Mouse (Mus musculus) 3T3-L1 (cell line): ENCODE measurements around the gene P2rx6.
A peak's percentile ranks its signal among the peaks of the same experiment; 100 is the strongest.

ENCODE experiments used
- DNase-seq: peaks from one replicate; pipeline ENCODE4 v3.0.0-alpha.2; 2015; ENCODE audit warnings: low read depth, low spot score

The P2rx6 gene

DNA sequence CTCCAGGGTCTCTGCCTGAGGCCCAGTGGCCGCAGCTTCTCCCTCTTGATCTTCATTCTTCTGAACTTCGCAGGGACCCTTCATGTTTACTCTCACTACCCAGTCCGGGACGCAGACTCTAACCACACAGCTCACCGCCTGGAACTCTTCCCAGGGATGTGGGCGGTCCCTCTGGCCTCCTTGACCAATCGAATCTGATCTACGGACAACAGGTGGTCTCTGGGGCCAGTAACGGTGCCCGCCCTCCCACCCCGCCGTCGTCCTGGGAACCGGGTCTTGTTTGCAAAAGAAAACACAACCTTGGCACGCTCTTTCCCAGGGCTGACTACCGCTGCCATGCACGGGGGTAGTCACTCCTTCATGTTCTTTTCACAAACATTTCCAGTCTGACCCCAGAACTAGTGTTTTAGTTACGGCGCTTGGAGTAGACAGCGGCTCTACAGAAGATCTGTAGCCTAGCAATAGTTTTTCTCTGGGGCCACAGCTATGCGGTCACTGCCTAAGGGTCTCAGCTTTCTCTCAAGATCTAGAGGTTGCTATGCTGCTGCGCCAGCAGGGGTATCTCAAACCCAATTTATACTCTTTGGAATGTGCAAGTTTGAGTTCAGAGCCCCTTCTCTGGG is 446 bp upstream of the P2rx6 start, which contains the start of gene Lrrc74b:
TSS of gene Lrrc74b (minus strand) at position 120 of the 623 bp plus-strand sequence.
- no peak for DNase-seq

DNA sequence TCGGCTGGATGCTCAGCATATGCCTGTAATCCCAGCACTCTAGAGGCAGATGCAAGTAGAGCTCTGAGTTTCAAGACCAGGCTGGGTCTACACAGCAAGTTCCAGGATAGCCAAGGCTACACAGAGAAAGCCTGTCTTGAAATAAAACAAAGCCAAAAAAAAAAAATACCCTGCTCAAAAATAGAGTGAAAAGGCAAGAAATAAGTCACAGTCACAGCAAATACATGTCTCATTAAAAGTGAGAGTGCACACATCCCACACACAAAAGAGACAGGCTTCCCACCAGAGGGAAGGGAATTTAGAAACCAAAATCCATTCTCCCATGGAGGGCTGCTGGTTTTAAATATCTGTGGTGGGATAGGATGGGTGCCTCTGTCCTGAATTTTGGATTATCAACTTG is 1.9 kb downstream of the P2rx6 start:
- no peak for DNase-seq

DNA sequence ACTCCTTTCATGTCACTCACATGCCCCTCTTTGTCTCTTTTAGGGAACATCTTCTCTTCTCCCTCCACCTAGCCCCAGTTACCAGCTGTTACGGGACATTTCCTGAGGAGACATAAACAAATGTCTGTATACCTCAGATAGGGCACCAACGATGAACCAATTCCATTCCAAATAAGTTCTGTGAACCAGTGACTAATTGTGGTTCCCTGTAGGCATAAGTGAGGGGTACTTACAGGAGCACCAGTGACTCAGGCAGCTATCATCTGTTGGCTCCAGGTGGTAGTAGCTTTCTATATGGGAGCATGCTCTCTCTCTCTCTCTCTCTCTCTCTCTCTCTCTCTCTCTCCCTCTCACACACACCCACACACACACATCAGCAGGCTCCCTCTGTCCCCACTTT is 2.5 kb downstream of the P2rx6 start:
- DNase-seq: peak; percentile 73

GRCm38 (mm10) chr16:17564771-17565170 is 3.1 kb downstream of the P2rx6 start:
- no peak for DNase-seq

DNA sequence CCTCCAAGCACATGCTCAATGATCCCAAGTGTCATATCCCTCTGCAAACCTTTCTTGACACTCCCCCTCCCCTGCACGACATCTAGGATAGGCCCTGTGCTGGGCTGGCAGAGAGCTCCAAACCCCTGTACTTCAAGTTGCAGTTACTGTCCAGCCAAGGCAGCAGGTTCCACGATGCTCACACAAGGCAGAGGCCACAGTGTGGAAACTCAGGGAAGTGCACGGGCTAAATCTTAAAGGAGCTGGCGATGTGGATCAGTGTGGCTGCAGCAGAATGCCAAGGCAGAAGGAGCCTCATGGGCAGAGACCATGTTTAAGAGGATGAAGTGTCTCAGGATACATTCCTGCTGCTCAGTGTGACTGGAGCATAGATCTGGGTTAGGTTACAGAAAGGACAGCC is 4.5 kb downstream of the P2rx6 start:
- DNase-seq: no peak

- DNase-seq: no peak
These were observed 14.5 kb downstream of the P2rx6 start for GRCm38 (mm10) chr16:17575870-17576824.

DNA sequence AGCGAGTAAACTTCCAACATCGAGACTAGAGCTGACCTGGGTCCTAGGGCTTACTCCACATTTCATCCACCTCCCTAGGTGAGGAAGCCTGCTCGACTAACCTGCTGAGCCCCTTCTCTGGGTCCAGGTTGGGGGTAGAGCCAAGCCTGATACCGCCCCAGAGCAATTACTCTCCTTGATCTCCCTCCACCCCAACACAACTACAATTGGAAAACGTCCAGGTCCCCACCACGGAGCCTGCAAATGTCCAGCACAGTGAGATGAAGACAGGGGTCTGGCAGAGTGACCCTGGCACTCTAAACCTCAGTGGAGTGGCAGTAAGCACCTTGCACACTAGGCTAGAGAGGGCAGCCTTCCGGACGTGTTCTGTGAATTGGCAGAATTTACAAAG is 15.1 kb downstream of the P2rx6 start:
- no peak for DNase-seq

DNA sequence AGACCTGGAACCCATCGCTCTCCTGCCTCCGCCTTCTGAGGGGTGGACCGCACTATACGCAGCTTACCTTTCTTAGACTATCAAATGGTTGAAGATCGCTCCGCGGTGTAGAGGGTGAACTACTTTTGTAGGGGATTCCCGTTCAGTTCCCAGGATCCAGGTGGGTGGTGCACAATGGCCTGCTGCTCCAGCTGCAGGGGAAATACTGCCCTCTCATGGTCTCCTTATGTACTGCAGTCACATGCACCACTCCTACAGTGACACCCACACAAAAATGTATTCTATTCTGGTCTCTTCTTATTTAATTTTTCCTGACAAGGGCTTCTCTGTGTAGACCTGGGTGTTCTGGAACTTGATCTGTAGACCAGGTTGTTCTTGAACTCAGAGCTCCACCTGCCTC is 21.4 kb downstream of the P2rx6 start, which contains the start of gene Slc7a4:
TSS of gene Slc7a4 (minus strand) at position 151 of the 400 bp plus-strand sequence.
- DNase-seq: peak; percentile 65

DNA sequence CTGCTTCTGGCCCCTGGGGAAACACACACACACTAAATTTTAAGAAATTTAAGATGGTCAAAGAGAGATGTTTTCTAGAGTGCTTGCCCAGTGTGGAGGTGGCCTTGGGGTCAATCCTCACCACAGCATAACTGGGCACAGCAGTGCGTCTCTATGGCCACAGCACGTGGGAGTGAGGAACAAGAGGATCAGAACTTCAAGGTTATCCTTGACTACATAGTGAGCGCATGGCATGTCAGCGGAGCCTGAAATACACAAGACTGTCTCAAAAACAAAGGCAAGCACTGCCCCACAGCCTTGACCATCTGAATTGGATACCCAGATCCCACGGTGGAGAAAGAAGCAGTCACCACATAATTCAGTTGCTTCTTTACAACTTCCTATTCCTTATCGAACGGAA is 22.9 kb downstream of the P2rx6 start:
- no peak for DNase-seq

DNA sequence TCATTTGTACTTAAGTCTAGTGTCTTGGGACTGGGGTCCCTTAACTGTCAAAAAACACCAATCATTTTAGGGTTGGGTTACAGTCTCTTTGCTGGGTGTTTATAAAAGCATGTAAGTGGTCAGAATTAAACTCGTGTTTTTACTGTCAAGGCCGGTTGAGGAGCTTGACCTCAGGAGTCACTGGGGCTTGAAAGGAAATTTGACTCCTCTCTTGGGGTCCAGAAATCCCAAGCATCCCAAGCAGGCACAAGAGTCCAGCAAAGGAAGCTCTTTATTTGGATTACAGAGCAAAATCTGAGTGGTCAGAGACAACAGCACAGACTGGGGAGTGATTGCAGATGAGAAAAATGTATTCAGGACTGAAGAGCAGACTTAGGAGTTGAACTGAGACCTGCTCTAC is 29.0 kb downstream of the P2rx6 start:
- no peak for DNase-seq

GRCm38 (mm10) chr16:17600944-17601562 is 39.4 kb downstream of the P2rx6 start:
- peak; percentile 16 for DNase-seq

- DNase-seq: no peak
These were observed 43.3 kb downstream of the P2rx6 start for GRCm38 (mm10) chr16:17604941-17605340.

DNA sequence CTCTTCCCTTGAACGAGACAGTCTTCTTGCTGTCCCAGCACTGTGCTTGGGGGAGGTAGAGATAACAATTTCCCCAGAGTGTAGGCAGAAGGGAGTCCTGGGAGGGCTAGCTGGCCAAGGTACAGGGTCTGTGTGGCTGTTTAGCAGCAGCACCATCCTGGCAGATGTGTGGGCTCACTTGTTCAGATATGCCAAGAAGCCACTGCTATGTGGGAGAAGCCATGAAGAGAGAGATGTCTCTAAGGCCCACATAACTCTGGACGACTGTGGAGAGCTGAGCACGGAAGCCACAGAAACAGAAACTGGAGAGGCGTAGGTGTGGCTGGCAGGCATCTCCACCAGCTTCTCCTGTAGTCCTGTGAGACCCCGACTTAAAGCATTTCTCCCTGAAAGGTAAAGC is 44.0 kb downstream of the P2rx6 start:
- DNase-seq: no peak

DNA sequence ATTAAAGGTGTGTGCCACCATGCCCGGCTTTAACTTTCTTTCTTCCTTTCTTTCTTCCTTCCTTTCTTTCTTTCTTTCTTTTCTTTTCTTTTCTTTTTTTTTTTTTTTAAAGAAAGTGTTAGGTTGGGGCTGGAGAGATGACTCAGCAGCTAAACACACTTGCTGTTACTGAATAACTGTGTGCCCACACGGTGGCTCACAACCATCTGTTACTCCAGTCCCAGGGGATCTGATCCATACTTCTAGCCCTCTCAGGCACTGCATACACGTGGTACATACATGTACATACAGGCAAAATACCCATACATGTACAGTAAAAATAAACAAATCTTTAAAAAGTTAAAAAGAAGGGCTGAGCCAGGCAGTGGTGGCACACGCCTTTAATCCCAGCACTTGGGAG is 49.7 kb downstream of the P2rx6 start:
- DNase-seq: peak; percentile 73

DNA sequence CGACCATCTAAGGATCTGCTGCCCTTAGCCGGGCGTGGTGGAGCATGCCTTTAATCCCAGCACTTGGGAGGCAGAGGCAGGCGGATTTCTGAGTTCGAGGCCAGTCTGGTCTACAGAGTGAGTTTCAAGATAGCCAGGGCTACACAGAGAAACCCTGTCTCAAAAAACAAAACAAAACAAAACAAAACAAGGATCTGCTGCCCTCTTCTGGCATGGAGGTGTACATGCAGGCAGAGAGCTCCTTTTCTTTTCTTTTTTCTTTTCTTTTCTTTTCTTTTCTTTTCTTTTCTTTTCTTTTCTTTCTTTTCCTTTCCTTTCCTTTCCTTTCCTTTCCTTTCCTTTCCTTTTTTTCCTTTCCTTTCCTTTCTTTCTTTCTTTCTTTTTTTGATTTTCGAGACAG is 53.1 kb downstream of the P2rx6 start:
- peak; percentile 62 for DNase-seq

- no peak for DNase-seq
These were observed 54.5 kb downstream of the P2rx6 start for GRCm38 (mm10) chr16:17616212-17616611.

DNA sequence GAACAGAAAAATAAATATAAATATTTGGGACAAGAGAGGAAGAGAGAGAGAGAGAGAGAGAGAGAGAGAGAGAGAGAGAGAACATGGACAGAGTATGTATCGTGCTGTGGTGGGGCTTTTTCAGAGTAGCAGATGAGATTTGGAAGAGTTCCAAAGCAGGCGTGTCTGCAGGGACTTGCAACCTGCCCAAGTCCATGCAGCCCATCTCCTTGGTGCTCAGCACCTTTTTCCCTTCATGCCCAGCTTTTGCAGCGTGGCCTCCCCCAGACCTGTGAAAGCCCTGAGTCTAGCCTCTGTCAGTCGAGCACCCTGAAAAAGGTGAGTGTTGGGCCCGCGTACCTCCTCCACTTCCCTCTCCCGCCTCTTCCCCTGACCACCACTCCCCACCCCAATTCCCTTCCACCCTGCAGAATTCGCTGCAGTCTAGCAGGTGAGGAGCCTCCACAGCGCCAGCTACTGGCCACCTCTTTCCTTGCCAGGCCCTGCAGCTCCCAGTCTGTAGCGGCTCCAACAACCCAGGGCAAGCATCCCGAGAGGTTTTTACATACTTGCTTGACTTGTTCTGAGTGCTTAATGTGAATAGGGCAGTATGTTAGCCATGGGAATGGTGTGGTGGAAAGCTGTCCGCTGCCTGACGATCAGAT is 56.4 kb downstream of the P2rx6 start:
- DNase-seq: peak; percentile 60

- DNase-seq: peak; percentile 92
These were observed 57.8 kb downstream of the P2rx6 start, which contains the start of gene Smpd4 for GRCm38 (mm10) chr16:17619198-17620105. Smpd4 (plus strand) TSS chr16:17619354.

- no peak for DNase-seq
These were observed 60.3 kb downstream of the P2rx6 start for GRCm38 (mm10) chr16:17621936-17622335.

- DNase-seq: peak; percentile 78
These were observed 64.0 kb downstream of the P2rx6 start for GRCm38 (mm10) chr16:17625488-17626268.
